Mouse (Mus musculus): ENCODE data around the gene Mier3. TPM values are rescaled to one million over a fixed set of nuclear protein-coding genes. Genes with fewer than 3 reads are reported as not detected.

Mier3 gene
- polyA plus RNA-seq, 1 experiment = 13.2 TPM

DNA sequence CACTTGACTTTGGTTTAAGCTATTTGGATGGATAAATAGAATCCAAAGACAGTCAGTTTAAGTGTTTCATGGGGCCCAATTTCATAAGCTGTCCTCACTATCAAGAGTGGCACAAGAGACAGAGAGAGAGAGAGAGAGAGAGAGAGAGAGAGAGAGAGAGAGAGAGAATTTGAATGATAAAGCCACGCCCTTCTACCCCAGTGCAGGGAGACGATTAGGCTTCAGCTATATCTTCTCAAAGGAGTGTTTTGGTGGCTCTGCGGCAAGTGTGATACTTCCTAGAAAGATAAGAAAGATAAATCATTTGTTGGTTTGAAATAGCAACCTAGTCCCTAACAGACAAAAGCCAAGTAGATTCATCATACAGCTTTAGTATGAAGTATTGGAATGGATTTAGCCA lies 24.0 kb upstream of the Mier3 start:
- Histone ChIP-seq H3K4me3 (ENCODE audit: insufficient read depth, low read length) (no peak overlapping the region), H3K27ac (ENCODE audit: insufficient read depth, low read depth, low read length) (no peak overlapping the region), H3K4me1 (ENCODE audit: control insufficient read depth, insufficient read depth, low read length) (no peaks in the 10 kb centered on the region)
- no peak for TF ChIP-seq CTCF (IDR thresholded peaks at IDR 0.05; ENCODE audit: low read depth, low read length)
- no peak for TF ChIP-seq POLR2A (IDR thresholded peaks at IDR 0.05; ENCODE audit: borderline replicate concordance, low read depth, low read length)

- Histone ChIP-seq H3K4me1 (ENCODE audit: control insufficient read depth, insufficient read depth, low read length) (no peaks in the 10 kb centered on the region), H3K4me3 (ENCODE audit: insufficient read depth, low read length) (no peak overlapping the region), H3K27ac (ENCODE audit: insufficient read depth, low read depth, low read length) (no peak overlapping the region)
- TF ChIP-seq POLR2A (IDR thresholded peaks at IDR 0.05; ENCODE audit: borderline replicate concordance, low read depth, low read length) (no peak), CTCF (IDR thresholded peaks at IDR 0.05; ENCODE audit: low read depth, low read length) (no peak)
These were observed 22.1 kb upstream of the Mier3 start for GRCm38 (mm10) chr13:111658501-111659280.

- no peak overlapping the region for H3K4me3 ChIP-seq (ENCODE audit: insufficient read depth, low read length)
- no peaks in the 10 kb centered on the region for H3K4me1 ChIP-seq (ENCODE audit: control insufficient read depth, insufficient read depth, low read length)
- TF ChIP-seq CTCF (IDR thresholded peaks at IDR 0.05; ENCODE audit: low read depth, low read length) = no peak
- no peak for TF ChIP-seq POLR2A (IDR thresholded peaks at IDR 0.05; ENCODE audit: borderline replicate concordance, low read depth, low read length)
- H3K27ac ChIP-seq (ENCODE audit: insufficient read depth, low read depth, low read length) = no peak overlapping the region
These were observed 21.3 kb upstream of the Mier3 start for GRCm38 (mm10) chr13:111659430-111659829.

DNA sequence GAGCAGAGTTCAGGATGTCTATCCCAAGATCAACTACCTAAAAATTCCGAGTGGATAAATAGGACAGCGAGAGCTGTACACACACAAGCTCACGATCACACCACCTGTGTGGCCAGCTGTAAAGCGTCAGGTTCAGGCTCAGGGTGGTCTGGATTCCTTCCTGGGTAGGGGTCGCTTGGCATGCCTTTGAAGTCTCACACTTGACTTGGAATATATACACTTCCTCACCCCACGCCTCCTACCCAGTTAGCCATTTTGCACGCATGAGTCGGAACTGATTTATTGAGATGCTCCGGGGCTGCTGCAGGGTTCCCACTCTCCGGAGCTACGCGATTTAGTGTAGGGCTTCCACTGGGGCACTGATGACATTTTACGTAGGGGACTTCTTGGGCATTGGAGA lies 20.7 kb upstream of the Mier3 start:
- Histone ChIP-seq H3K4me3 (ENCODE audit: insufficient read depth, low read length) (no peak overlapping the region), H3K27ac (ENCODE audit: insufficient read depth, low read depth, low read length) (no peak overlapping the region), H3K4me1 (ENCODE audit: control insufficient read depth, insufficient read depth, low read length) (no peaks in the 10 kb centered on the region)
- no peak for TF ChIP-seq CTCF (IDR thresholded peaks at IDR 0.05; ENCODE audit: low read depth, low read length)
- no peak for TF ChIP-seq POLR2A (IDR thresholded peaks at IDR 0.05; ENCODE audit: borderline replicate concordance, low read depth, low read length)

DNA sequence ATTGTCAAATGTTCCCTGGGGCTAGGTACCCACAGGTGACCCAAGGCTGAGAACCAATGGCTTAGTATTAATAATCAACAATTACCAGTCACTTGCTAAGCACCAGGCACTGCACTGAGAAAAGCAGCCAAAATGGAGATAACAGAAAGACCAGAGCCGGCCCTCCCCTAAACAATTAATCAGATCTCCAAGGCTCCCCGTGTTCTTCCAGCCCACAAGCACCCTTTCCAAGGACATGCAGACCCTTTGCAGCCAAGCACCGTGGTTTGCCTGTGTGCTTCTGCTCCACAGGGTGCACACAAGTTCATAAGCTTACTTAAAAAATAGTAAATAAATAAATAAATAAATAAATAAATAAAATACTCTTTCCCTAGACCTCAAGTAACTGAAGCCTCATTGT lies 20.2 kb upstream of the Mier3 start:
- Histone ChIP-seq H3K4me1 (ENCODE audit: control insufficient read depth, insufficient read depth, low read length) (no peaks in the 10 kb centered on the region), H3K27ac (ENCODE audit: insufficient read depth, low read depth, low read length) (no peak overlapping the region), H3K4me3 (ENCODE audit: insufficient read depth, low read length) (no peak overlapping the region)
- TF ChIP-seq CTCF (IDR thresholded peaks at IDR 0.05; ENCODE audit: low read depth, low read length) (no peak), POLR2A (IDR thresholded peaks at IDR 0.05; ENCODE audit: borderline replicate concordance, low read depth, low read length) (no peak)

- TF ChIP-seq CTCF (IDR thresholded peaks at IDR 0.05; ENCODE audit: low read depth, low read length) (no peak), POLR2A (IDR thresholded peaks at IDR 0.05; ENCODE audit: borderline replicate concordance, low read depth, low read length) (no peak)
- Histone ChIP-seq H3K4me3 (ENCODE audit: insufficient read depth, low read length) (no peak overlapping the region), H3K4me1 (ENCODE audit: control insufficient read depth, insufficient read depth, low read length) (no peaks in the 10 kb centered on the region), H3K27ac (ENCODE audit: insufficient read depth, low read depth, low read length) (no peak overlapping the region)
These were observed 12.8 kb upstream of the Mier3 start for GRCm38 (mm10) chr13:111668016-111668415.

- H3K4me3 ChIP-seq (ENCODE audit: insufficient read depth, low read length) = no peak overlapping the region
- no peaks in the 10 kb centered on the region for H3K4me1 ChIP-seq (ENCODE audit: control insufficient read depth, insufficient read depth, low read length)
- no peak overlapping the region for H3K27ac ChIP-seq (ENCODE audit: insufficient read depth, low read depth, low read length)
- TF ChIP-seq POLR2A (IDR thresholded peaks at IDR 0.05; ENCODE audit: borderline replicate concordance, low read depth, low read length) = no peak
- no peak for TF ChIP-seq CTCF (IDR thresholded peaks at IDR 0.05; ENCODE audit: low read depth, low read length)
These were observed 3.9 kb upstream of the Mier3 start for GRCm38 (mm10) chr13:111676841-111677240.

- no peak overlapping the region for H3K27ac ChIP-seq (ENCODE audit: insufficient read depth, low read depth, low read length)
- H3K4me1 ChIP-seq (ENCODE audit: control insufficient read depth, insufficient read depth, low read length) = no peaks in the 10 kb centered on the region
- no peak overlapping the region for H3K4me3 ChIP-seq (ENCODE audit: insufficient read depth, low read length)
- no peak for TF ChIP-seq CTCF (IDR thresholded peaks at IDR 0.05; ENCODE audit: low read depth, low read length)
- TF ChIP-seq POLR2A (IDR thresholded peaks at IDR 0.05; ENCODE audit: borderline replicate concordance, low read depth, low read length) = no peak
These were observed 3.4 kb downstream of the Mier3 start for GRCm38 (mm10) chr13:111684056-111684625.

DNA sequence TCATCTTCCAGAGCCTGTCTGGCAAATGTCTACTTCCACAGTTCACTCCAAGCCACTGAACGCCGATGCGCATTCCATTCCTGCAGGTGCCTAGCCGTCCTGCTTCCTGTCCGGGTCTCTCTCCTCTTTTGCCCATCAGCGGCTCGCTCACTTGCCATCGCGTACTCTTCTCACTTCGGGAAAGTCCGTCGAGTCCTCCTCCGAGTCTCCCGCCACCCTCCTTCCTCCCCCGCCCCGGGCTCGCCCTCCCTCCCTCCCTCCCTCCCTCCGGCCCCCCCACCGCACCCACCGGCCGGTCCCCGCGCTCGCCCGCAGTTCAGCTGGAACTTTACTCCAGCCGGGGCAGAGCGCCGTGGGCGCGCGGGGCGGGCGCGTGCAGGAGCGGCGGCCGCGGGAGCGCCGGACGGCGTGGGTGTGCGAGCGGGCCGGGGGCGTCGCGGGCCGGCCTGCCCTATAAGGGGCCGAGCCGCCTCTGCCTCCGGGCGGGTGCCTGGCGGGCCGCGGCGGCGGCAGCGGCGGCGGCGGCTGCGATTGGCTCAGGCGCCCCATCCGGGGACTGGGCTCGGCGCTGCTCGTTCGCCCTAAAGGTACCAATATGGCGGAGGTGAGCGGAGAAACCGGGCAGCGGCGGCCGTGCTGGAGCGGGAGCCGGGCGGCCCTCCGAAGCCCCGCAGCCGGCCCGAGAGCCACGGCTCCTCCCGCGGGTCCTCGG lies 5.1 kb downstream of the Mier3 start:
- no peak for TF ChIP-seq POLR2A (IDR thresholded peaks at IDR 0.05; ENCODE audit: borderline replicate concordance, low read depth, low read length)
- TF ChIP-seq CTCF (IDR thresholded peaks at IDR 0.05; ENCODE audit: low read depth, low read length) = no peak
- H3K27ac ChIP-seq (ENCODE audit: insufficient read depth, low read depth, low read length) = no peak overlapping the region
- peak overlapping the region; percentile 63 for H3K4me3 ChIP-seq (ENCODE audit: insufficient read depth, low read length)
- H3K4me1 ChIP-seq (ENCODE audit: control insufficient read depth, insufficient read depth, low read length) = no peaks in the 10 kb centered on the region

Data from bone marrow macrophage, adult 2 months (primary cell).